Mouse (Mus musculus): Measurements from ENCODE around the gene Sdc4. TPM values are rescaled to one million over a fixed set of nuclear protein-coding genes. Genes with fewer than 3 reads are reported as not detected.
A peak's percentile ranks its signal among the peaks of the same experiment; 100 is the strongest.

The Sdc4 gene
- polyA plus RNA-seq, 1 experiment from 2014 or later: 37.8 TPM

- no peak for DNase-seq (ENCODE audit: low spot score)
- peaks cover 100% of the 10 kb centered on the region for H3K27me3 ChIP-seq (ENCODE audit: insufficient read depth, poor library complexity, severe bottlenecking)
- under 1% methylated on average over 49 of the region's 49 CpGs for WGBS
- no peaks in the 10 kb centered on the region for H3K9me3 ChIP-seq
- H3K4me1 ChIP-seq: peaks cover 45% of the 10 kb centered on the region
- H3K36me3 ChIP-seq: no peaks in the 10 kb centered on the region
- peak overlapping the region; percentile 59 for H3K4me3 ChIP-seq
- H3K27ac ChIP-seq: peak overlapping the region; percentile 67; the same call in 1 of the 2 replicates
These were observed 39.4 kb downstream of the Sdc4 start for GRCm38 (mm10) chr2:164404082-164404990.

GRCm38 (mm10) chr2:164403396-164404081 lies 40.1 kb downstream of the Sdc4 start:
- peak overlapping the region; percentile 59; the same call in 1 of the 2 replicates for H3K4me3 ChIP-seq
- H3K36me3 ChIP-seq: no peaks in the 10 kb centered on the region
- H3K9me3 ChIP-seq: no peaks in the 10 kb centered on the region
- H3K27me3 ChIP-seq (ENCODE audit: insufficient read depth, poor library complexity, severe bottlenecking): peaks cover 100% of the 10 kb centered on the region
- DNase-seq (ENCODE audit: low spot score): no peak
- H3K4me1 ChIP-seq: peaks cover 45% of the 10 kb centered on the region
- no peak overlapping the region for H3K27ac ChIP-seq
- WGBS: 11% methylated on average over 14 of the region's 14 CpGs

DNA sequence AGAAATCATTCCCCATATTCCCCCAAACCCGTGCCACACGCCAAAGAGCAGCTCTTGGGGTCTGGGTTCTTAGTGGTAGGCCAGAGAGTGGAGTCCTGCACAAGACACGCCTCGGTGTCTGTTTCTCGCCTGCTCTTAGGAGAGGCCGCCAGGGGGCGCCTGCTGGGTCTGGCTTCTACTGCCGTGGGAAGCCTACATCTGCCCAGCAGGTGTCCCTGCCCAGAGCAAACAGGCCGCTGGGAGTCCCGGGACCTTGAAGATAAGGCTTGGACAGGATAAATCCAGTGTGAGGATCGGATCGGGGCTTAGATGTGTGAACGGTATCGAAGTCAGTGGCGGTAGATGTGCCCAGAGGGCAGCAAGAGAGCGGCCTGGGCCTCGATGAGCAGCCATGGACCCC lies 40.8 kb downstream of the Sdc4 start, which contains the start of gene Rbpjl:
Rbpjl (plus strand) TSS at position 236 of the 400 bp plus-strand sequence.
- no peak within 1 kb of the TSS for H3K27ac ChIP-seq
- peaks cover 98% of the 10 kb centered on the region for H3K27me3 ChIP-seq (ENCODE audit: insufficient read depth, poor library complexity, severe bottlenecking)
- 2% methylated on average over 17 of the region's 17 CpGs for WGBS
- no peaks in the 10 kb centered on the region for H3K36me3 ChIP-seq
- 0 out of 2 replicates have a peak, but pooled peaks cover 2% of the 10 kb centered on the region for H3K9me3 ChIP-seq
- DNase-seq (ENCODE audit: low spot score): peak; percentile 90
- peaks cover 39% of the 10 kb centered on the region for H3K4me1 ChIP-seq
- peak within 1 kb of the TSS; percentile 59 for H3K4me3 ChIP-seq

DNA sequence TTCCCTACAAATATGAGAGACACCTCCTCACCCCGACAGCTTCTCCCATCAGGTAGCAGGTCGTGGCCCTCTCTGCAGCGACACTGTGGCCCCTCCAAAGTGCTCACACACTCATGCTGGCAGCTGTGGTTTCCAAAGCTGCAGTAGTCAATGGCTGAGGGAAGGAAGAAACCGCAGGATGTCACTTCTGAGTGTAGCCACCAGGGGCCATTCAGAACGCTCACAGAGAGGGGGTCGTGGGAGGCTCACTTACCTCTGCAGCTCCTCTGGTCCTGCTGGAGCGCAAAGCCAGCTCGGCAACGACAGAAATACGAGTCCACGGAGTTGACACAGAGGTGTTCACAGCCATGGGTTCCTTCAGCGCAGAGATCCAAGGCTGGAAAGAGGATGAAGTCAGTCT lies 46.8 kb downstream of the Sdc4 start:
- 69% methylated on average over 12 of the region's 12 CpGs for WGBS
- H3K4me1 ChIP-seq: peaks cover 9% of the 10 kb centered on the region
- peaks cover 84% of the 10 kb centered on the region for H3K27me3 ChIP-seq (ENCODE audit: insufficient read depth, poor library complexity, severe bottlenecking)
- no peaks in the 10 kb centered on the region for H3K36me3 ChIP-seq
- DNase-seq (ENCODE audit: low spot score): no peak
- no peak overlapping the region for H3K4me3 ChIP-seq
- H3K9me3 ChIP-seq: 0 out of 2 replicates have a peak, but pooled peaks cover 3% of the 10 kb centered on the region
- H3K27ac ChIP-seq: no peak overlapping the region

DNA sequence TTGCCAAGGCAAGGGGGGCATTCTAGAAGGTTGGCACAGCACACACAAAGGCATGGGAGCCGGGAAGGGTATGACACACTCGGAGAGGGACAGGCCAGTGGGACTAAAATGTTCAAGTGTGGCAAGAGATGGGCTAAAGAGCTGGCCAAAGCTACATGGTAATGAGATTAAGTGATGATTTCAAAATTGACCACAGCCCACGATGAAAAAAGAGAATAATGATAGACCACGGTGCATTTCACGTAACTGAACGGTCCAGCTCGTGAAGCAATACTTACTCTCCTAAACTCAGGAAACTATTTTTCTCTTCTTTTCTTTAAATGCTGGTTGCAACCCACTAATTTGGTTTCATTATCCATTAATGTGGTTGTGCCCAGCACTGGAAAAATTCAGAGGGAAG lies 47.6 kb downstream of the Sdc4 start:
- Histone ChIP-seq H3K27ac (no peak overlapping the region), H3K4me3 (no peak overlapping the region), H3K9me3 (0 out of 2 replicates have a peak, but pooled peaks cover 3% of the 10 kb centered on the region), H3K36me3 (no peaks in the 10 kb centered on the region), H3K27me3 (ENCODE audit: insufficient read depth, poor library complexity, severe bottlenecking) (peaks cover 84% of the 10 kb centered on the region), H3K4me1 (peaks cover 9% of the 10 kb centered on the region)
- WGBS: 80% methylated on average over 7 of the region's 7 CpGs
- no peak for DNase-seq (ENCODE audit: low spot score)

DNA sequence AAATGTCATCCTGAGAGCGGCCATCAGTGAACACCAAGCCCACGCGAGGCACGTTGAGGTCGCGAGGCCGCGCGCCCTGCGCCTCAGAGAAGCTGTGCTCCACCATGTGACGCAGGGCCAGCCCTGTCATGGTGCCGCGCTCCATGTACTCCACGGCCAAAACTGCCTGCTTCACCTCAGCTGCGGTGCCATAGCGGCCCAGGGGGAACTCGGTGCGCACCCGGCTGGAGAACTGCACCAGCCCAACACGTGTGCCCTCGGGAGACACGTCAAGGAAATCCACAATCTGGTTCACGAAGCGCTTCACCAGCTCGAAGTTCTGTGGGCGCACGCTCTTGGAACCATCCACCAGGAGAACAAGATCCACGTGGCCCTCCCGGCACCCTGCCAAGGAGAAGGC lies 50.6 kb downstream of the Sdc4 start:
- WGBS: 67% methylated on average over 29 of the region's 29 CpGs
- Histone ChIP-seq H3K27ac (no peak overlapping the region), H3K27me3 (ENCODE audit: insufficient read depth, poor library complexity, severe bottlenecking) (peaks cover 80% of the 10 kb centered on the region)

GRCm38 (mm10) chr2:164389499-164389898 lies 54.2 kb downstream of the Sdc4 start:
- Histone ChIP-seq H3K36me3 (no peaks in the 10 kb centered on the region), H3K27me3 (ENCODE audit: insufficient read depth, poor library complexity, severe bottlenecking) (peaks cover 83% of the 10 kb centered on the region), H3K27ac (peak overlapping the region; percentile 78), H3K4me1 (peaks cover 16% of the 10 kb centered on the region), H3K4me3 (peak overlapping the region; percentile 64), H3K9me3 (no peaks in the 10 kb centered on the region)
- WGBS: under 1% methylated on average over 30 of the region's 30 CpGs
- DNase-seq (ENCODE audit: low spot score): peak; percentile 88

More for the DNA sequence above, 50.6 kb downstream of the Sdc4 start:
- H3K9me3 ChIP-seq: 0 out of 2 replicates have a peak, but pooled peaks cover 3% of the 10 kb centered on the region
- no peak for DNase-seq (ENCODE audit: low spot score)
- H3K4me1 ChIP-seq: peaks cover 7% of the 10 kb centered on the region; the same call in 1 of the 2 replicates
- no peak overlapping the region for H3K4me3 ChIP-seq
- no peaks in the 10 kb centered on the region for H3K36me3 ChIP-seq

- DNase-seq (ENCODE audit: low spot score): no peak
- peak within 1 kb of the TSS; percentile 78 for H3K27ac ChIP-seq
- peaks cover 16% of the 10 kb centered on the region for H3K4me1 ChIP-seq
- H3K27me3 ChIP-seq (ENCODE audit: insufficient read depth, poor library complexity, severe bottlenecking): peaks cover 78% of the 10 kb centered on the region
- no peaks in the 10 kb centered on the region for H3K36me3 ChIP-seq
- H3K9me3 ChIP-seq: no peaks in the 10 kb centered on the region
- peak within 1 kb of the TSS; percentile 64 for H3K4me3 ChIP-seq
- WGBS: 1% methylated on average over 17 of the region's 17 CpGs
These were observed 54.7 kb downstream of the Sdc4 start, which contains the start of gene Slpi for GRCm38 (mm10) chr2:164389020-164389419. TSS of gene Slpi (minus strand) at chr2:164389095.

DNA sequence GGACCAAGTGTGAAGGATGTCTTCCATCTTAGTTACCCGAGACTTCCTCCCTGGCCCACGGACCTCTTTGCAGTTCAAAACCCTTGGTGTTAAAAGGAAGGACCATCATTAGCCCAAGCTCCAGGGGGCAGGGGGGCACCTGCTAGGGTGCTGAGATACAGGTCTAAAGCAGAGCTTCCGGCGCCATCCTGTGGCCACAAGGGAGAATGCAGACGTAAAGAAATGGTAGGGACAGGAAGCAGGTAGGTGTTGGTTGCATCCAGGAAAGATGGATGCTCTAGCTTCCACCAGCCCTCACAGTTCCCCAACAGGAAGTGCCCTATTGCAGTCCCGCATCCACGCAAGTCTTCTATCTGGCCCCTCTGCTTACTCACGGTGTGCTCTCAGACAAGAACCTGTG lies 56.7 kb downstream of the Sdc4 start:
- Histone ChIP-seq H3K36me3 (no peaks in the 10 kb centered on the region), H3K4me3 (no peak overlapping the region), H3K27me3 (ENCODE audit: insufficient read depth, poor library complexity, severe bottlenecking) (peaks cover 59% of the 10 kb centered on the region), H3K27ac (no peak overlapping the region), H3K9me3 (no peaks in the 10 kb centered on the region), H3K4me1 (peaks cover 16% of the 10 kb centered on the region)
- no peak for DNase-seq (ENCODE audit: low spot score)
- WGBS: 11% methylated on average over 8 of the region's 8 CpGs

GRCm38 (mm10) chr2:164385927-164386763 lies 57.5 kb downstream of the Sdc4 start:
- no peak for DNase-seq (ENCODE audit: low spot score)
- H3K9me3 ChIP-seq: no peaks in the 10 kb centered on the region
- WGBS: 23% methylated on average over 18 of the region's 18 CpGs
- peaks cover 50% of the 10 kb centered on the region for H3K27me3 ChIP-seq (ENCODE audit: insufficient read depth, poor library complexity, severe bottlenecking)
- peaks cover 16% of the 10 kb centered on the region for H3K4me1 ChIP-seq
- no peaks in the 10 kb centered on the region for H3K36me3 ChIP-seq
- H3K27ac ChIP-seq: no peak overlapping the region; the same call in 1 of the 2 replicates
- H3K4me3 ChIP-seq: no peak overlapping the region; the same call in 1 of the 2 replicates

GRCm38 (mm10) chr2:164383656-164384399 lies 59.9 kb downstream of the Sdc4 start:
- no peaks in the 10 kb centered on the region for H3K36me3 ChIP-seq
- 62% methylated on average over 11 of the region's 11 CpGs for WGBS
- no peak overlapping the region for H3K27ac ChIP-seq
- DNase-seq (ENCODE audit: low spot score): no peak
- peaks cover 32% of the 10 kb centered on the region for H3K27me3 ChIP-seq (ENCODE audit: insufficient read depth, poor library complexity, severe bottlenecking)
- H3K9me3 ChIP-seq: no peaks in the 10 kb centered on the region
- H3K4me1 ChIP-seq: peaks cover 9% of the 10 kb centered on the region
- H3K4me3 ChIP-seq: no peak overlapping the region

DNA sequence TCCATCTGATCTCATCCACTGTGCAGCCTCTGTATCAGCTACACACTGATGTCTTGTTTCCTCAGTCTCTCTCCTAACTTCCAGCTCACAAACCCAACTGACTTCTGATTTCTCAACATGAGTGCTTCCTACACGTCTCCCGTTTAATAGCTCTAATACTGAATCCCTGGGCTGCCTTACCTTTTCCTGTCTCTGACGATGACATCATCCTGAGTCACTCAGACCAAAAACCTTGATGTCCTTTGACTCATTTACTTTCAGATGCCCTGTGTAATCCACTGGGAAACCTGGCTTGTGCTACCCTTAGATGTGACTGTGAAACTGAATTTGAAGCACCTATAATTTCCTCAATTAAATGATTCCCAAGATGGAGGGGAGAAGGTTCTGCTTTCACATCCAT lies 60.7 kb downstream of the Sdc4 start:
- no peaks in the 10 kb centered on the region for H3K9me3 ChIP-seq

More for the DNA sequence above, 60.7 kb downstream of the Sdc4 start:
- DNase-seq (ENCODE audit: low spot score): no peak
- Histone ChIP-seq H3K4me1 (peaks cover 9% of the 10 kb centered on the region), H3K27me3 (ENCODE audit: insufficient read depth, poor library complexity, severe bottlenecking) (peaks cover 23% of the 10 kb centered on the region), H3K27ac (no peak overlapping the region), H3K36me3 (no peaks in the 10 kb centered on the region), H3K4me3 (no peak overlapping the region)
- WGBS: 80% methylated on average over 3 of the region's 3 CpGs
